Mouse (Mus musculus) bone marrow macrophage, adult 2 months (primary cell): Measurements from ENCODE around the gene Apold1.

Experiments
- CTCF ChIP-seq: IDR thresholded peaks from 2 replicates; pipeline ENCODE4 v1.5.1; 2012; ENCODE audit warnings: low read depth, mild to moderate bottlenecking, low read length, moderate library complexity
- POLR2A ChIP-seq: IDR thresholded peaks from 2 replicates; pipeline ENCODE4 v1.6.1; 2012; ENCODE audit warnings: mild to moderate bottlenecking, low read depth, low read length, borderline replicate concordance

DNA sequence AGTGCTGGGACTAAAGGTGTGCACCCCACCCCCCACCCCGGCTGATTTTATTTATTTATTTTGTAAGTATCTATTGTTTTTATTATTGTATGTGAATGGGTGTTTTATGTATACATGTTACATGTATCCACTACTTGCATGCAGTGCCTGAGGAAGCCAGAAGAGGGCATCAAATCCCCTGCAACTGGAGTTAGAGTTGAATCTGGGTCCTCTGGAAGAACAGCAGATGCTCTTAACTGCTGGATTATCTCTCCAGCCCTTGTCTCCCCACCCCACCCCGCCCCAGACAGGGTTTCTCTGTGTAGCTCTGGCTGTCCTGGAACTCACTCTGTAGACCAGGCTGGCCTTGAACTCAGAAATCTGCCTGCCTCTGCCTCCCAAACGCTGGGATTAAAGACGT is 25.1 kb upstream of the Apold1 start:
- TF ChIP-seq POLR2A (no peak), CTCF (no peak)
